Mouse (Mus musculus) embryonic facial prominence, embryonic 12.5 days (tissue): ENCODE results near the gene Ccr1l1. TPM values are rescaled to one million over a fixed set of nuclear protein-coding genes. Genes with fewer than 3 reads are reported as not detected.

ENCODE experiments used
- polyA plus RNA-seq: library from polyadenylated mRNA; unstranded; fragments of >200 nt; fragmentation: Nextera tagmentation; extraction: Ambion mirVana; gene quantifications from 2 replicates; pipeline ENCODE4 v1.2.1, GENCODE M21; 2016

Ccr1l1 gene
- polyA plus RNA-seq, 1 experiment from 2014 or later = not detected

Other genes with a start within 250 kb of the Ccr1l1 start
- 0.12 and 0.19 TPM in 2 replicates for gene Cxcr6, start 171.9 kb downstream of the Ccr1l1 start, polyA plus RNA-seq
- gene Fyco1, start 126.5 kb downstream of the Ccr1l1 start, polyA plus RNA-seq = 13.6 and 13.9 TPM in 2 replicates
- not detected in 2 replicates for gene Xcr1, start 116.4 kb downstream of the Ccr1l1 start, polyA plus RNA-seq
- gene Ccr1, start 9.7 kb downstream of the Ccr1l1 start, polyA plus RNA-seq = 1.3 TPM in 2 replicates
- gene Ccr3, start 43.6 kb upstream of the Ccr1l1 start, polyA plus RNA-seq = not detected in 2 replicates
- gene Ccr2, start 123.5 kb upstream of the Ccr1l1 start, polyA plus RNA-seq = 0.82 and 0.92 TPM in 2 replicates
- gene Ccr5, start 143.1 kb upstream of the Ccr1l1 start, polyA plus RNA-seq = 0.33 and 0.55 TPM in 2 replicates